Mouse (Mus musculus): Measurements from ENCODE around the gene Ntf5.

Ntf5 gene

GRCm38 (mm10) chr7:45419859-45420614 is 6.5 kb downstream of the Ntf5 start:
- Histone ChIP-seq H3K9me3 (ENCODE audit: low read length) (no peaks in the 10 kb centered on the region), H3K27me3 (ENCODE audit: insufficient read depth, low read length) (peaks cover 31% of the 10 kb centered on the region), H3K4me1 (replicated peaks; ENCODE audit: low read depth, low read length) (peaks cover 98% of the 10 kb centered on the region), H3K36me3 (ENCODE audit: insufficient read depth, low read length) (peaks cover 47% of the 10 kb centered on the region), H3K4me3 (replicated peaks; ENCODE audit: low read length) (peak overlapping the region; percentile 67)
- TF ChIP-seq NANOG (IDR thresholded peaks at IDR 0.05; ENCODE audit: borderline replicate concordance, low read length) = no peak
- TF ChIP-seq CTCF (conservative IDR thresholded peaks at IDR 0.05; ENCODE audit: low read length) = no peak
- TF ChIP-seq POU5F1 (IDR thresholded peaks at IDR 0.05; ENCODE audit: borderline replicate concordance, low read length) = no peak

GRCm38 (mm10) chr7:45420615-45420919 is 7.1 kb downstream of the Ntf5 start, which contains the start of gene Lhb:
TSS of gene Lhb (plus strand) at chr7:45420820.
- peaks cover 99% of the 10 kb centered on the region for H3K4me1 ChIP-seq (replicated peaks; ENCODE audit: low read depth, low read length)
- no peaks in the 10 kb centered on the region for H3K9me3 ChIP-seq (ENCODE audit: low read length)
- TF ChIP-seq NANOG (IDR thresholded peaks at IDR 0.05; ENCODE audit: borderline replicate concordance, low read length) (no peak), CTCF (conservative IDR thresholded peaks at IDR 0.05; ENCODE audit: low read length) (no peak), POU5F1 (IDR thresholded peaks at IDR 0.05; ENCODE audit: borderline replicate concordance, low read length) (no peak)

GRCm38 (mm10) chr7:45421194-45421593 is 7.7 kb downstream of the Ntf5 start:
- TF ChIP-seq POU5F1 (IDR thresholded peaks at IDR 0.05; ENCODE audit: borderline replicate concordance, low read length) (no peak), CTCF (conservative IDR thresholded peaks at IDR 0.05; ENCODE audit: low read length) (no peak), NANOG (IDR thresholded peaks at IDR 0.05; ENCODE audit: borderline replicate concordance, low read length) (no peak)
- Histone ChIP-seq H3K27me3 (ENCODE audit: insufficient read depth, low read length) (peaks cover 19% of the 10 kb centered on the region), H3K9me3 (ENCODE audit: low read length) (no peaks in the 10 kb centered on the region), H3K4me3 (replicated peaks; ENCODE audit: low read length) (peak overlapping the region; percentile 67), H3K36me3 (ENCODE audit: insufficient read depth, low read length) (peaks cover 59% of the 10 kb centered on the region), H3K4me1 (replicated peaks; ENCODE audit: low read depth, low read length) (peaks cover 98% of the 10 kb centered on the region)

More at GRCm38 (mm10) chr7:45420615-45420919, 7.1 kb downstream of the Ntf5 start, which contains the start of gene Lhb:
- Histone ChIP-seq H3K36me3 (ENCODE audit: insufficient read depth, low read length) (peaks cover 52% of the 10 kb centered on the region), H3K27me3 (ENCODE audit: insufficient read depth, low read length) (peaks cover 25% of the 10 kb centered on the region), H3K4me3 (replicated peaks; ENCODE audit: low read length) (peak within 1 kb of the TSS; percentile 67)

GRCm38 (mm10) chr7:45426556-45426955 is 13.1 kb downstream of the Ntf5 start:
- Histone ChIP-seq H3K36me3 (ENCODE audit: insufficient read depth, low read length) (peaks cover 100% of the 10 kb centered on the region), H3K27me3 (ENCODE audit: insufficient read depth, low read length) (no peaks in the 10 kb centered on the region), H3K9me3 (ENCODE audit: low read length) (no peaks in the 10 kb centered on the region), H3K4me3 (replicated peaks; ENCODE audit: low read length) (no peak overlapping the region), H3K4me1 (replicated peaks; ENCODE audit: low read depth, low read length) (peaks cover 98% of the 10 kb centered on the region)
- no peak for TF ChIP-seq NANOG (IDR thresholded peaks at IDR 0.05; ENCODE audit: borderline replicate concordance, low read length)
- TF ChIP-seq POU5F1 (IDR thresholded peaks at IDR 0.05; ENCODE audit: borderline replicate concordance, low read length) = no peak
- TF ChIP-seq CTCF (conservative IDR thresholded peaks at IDR 0.05; ENCODE audit: low read length) = no peak

- H3K27me3 ChIP-seq (ENCODE audit: insufficient read depth, low read length) = no peaks in the 10 kb centered on the region
- H3K36me3 ChIP-seq (ENCODE audit: insufficient read depth, low read length) = peaks cover 51% of the 10 kb centered on the region
- no peaks in the 10 kb centered on the region for H3K9me3 ChIP-seq (ENCODE audit: low read length)
- TF ChIP-seq NANOG (IDR thresholded peaks at IDR 0.05; ENCODE audit: borderline replicate concordance, low read length) (no peak), POU5F1 (IDR thresholded peaks at IDR 0.05; ENCODE audit: borderline replicate concordance, low read length) (no peak), CTCF (conservative IDR thresholded peaks at IDR 0.05; ENCODE audit: low read length) (no peak)
- H3K4me3 ChIP-seq (replicated peaks; ENCODE audit: low read length) = peak overlapping the region; percentile 96
- H3K4me1 ChIP-seq (replicated peaks; ENCODE audit: low read depth, low read length) = peaks cover 90% of the 10 kb centered on the region
Observed at GRCm38 (mm10) chr7:45433835-45434202, 20.3 kb downstream of the Ntf5 start.

GRCm38 (mm10) chr7:45434203-45435015 is 20.9 kb downstream of the Ntf5 start, which contains the start of gene Gys1:
TSS of gene Gys1 (plus strand) at chr7:45434844.
- H3K27me3 ChIP-seq (ENCODE audit: insufficient read depth, low read length) = no peaks in the 10 kb centered on the region
- peak within 1 kb of the TSS; percentile 96 for H3K4me3 ChIP-seq (replicated peaks; ENCODE audit: low read length)
- peaks cover 45% of the 10 kb centered on the region for H3K36me3 ChIP-seq (ENCODE audit: insufficient read depth, low read length)
- peaks cover 89% of the 10 kb centered on the region for H3K4me1 ChIP-seq (replicated peaks; ENCODE audit: low read depth, low read length)
- H3K9me3 ChIP-seq (ENCODE audit: low read length) = no peaks in the 10 kb centered on the region
- TF ChIP-seq POU5F1 (IDR thresholded peaks at IDR 0.05; ENCODE audit: borderline replicate concordance, low read length) (no peak), CTCF (conservative IDR thresholded peaks at IDR 0.05; ENCODE audit: low read length) (peak; percentile 96)

- H3K4me1 ChIP-seq (replicated peaks; ENCODE audit: low read depth, low read length) = peaks cover 89% of the 10 kb centered on the region
- H3K4me3 ChIP-seq (replicated peaks; ENCODE audit: low read length) = peak overlapping the region; percentile 82
- H3K36me3 ChIP-seq (ENCODE audit: insufficient read depth, low read length) = peaks cover 38% of the 10 kb centered on the region
- H3K27me3 ChIP-seq (ENCODE audit: insufficient read depth, low read length) = no peaks in the 10 kb centered on the region
- H3K9me3 ChIP-seq (ENCODE audit: low read length) = no peaks in the 10 kb centered on the region
- TF ChIP-seq NANOG (IDR thresholded peaks at IDR 0.05; ENCODE audit: borderline replicate concordance, low read length) (no peak), CTCF (conservative IDR thresholded peaks at IDR 0.05; ENCODE audit: low read length) (no peak), POU5F1 (IDR thresholded peaks at IDR 0.05; ENCODE audit: borderline replicate concordance, low read length) (no peak)
Observed at GRCm38 (mm10) chr7:45435038-45435437, 21.5 kb downstream of the Ntf5 start.

GRCm38 (mm10) chr7:45436444-45436843 is 22.9 kb downstream of the Ntf5 start:
- H3K4me3 ChIP-seq (replicated peaks; ENCODE audit: low read length) = peak overlapping the region; percentile 80; the same call in 1 of the 2 replicates
- peaks cover 25% of the 10 kb centered on the region for H3K36me3 ChIP-seq (ENCODE audit: insufficient read depth, low read length)
- no peaks in the 10 kb centered on the region for H3K9me3 ChIP-seq (ENCODE audit: low read length)
- H3K4me1 ChIP-seq (replicated peaks; ENCODE audit: low read depth, low read length) = peaks cover 82% of the 10 kb centered on the region
- H3K27me3 ChIP-seq (ENCODE audit: insufficient read depth, low read length) = no peaks in the 10 kb centered on the region
- no peak for TF ChIP-seq POU5F1 (IDR thresholded peaks at IDR 0.05; ENCODE audit: borderline replicate concordance, low read length)
- no peak for TF ChIP-seq NANOG (IDR thresholded peaks at IDR 0.05; ENCODE audit: borderline replicate concordance, low read length)
- no peak for TF ChIP-seq CTCF (conservative IDR thresholded peaks at IDR 0.05; ENCODE audit: low read length)
